Comparison of ENCODE assay signal across 10 mouse cellular contexts in the genomic region with DNA sequence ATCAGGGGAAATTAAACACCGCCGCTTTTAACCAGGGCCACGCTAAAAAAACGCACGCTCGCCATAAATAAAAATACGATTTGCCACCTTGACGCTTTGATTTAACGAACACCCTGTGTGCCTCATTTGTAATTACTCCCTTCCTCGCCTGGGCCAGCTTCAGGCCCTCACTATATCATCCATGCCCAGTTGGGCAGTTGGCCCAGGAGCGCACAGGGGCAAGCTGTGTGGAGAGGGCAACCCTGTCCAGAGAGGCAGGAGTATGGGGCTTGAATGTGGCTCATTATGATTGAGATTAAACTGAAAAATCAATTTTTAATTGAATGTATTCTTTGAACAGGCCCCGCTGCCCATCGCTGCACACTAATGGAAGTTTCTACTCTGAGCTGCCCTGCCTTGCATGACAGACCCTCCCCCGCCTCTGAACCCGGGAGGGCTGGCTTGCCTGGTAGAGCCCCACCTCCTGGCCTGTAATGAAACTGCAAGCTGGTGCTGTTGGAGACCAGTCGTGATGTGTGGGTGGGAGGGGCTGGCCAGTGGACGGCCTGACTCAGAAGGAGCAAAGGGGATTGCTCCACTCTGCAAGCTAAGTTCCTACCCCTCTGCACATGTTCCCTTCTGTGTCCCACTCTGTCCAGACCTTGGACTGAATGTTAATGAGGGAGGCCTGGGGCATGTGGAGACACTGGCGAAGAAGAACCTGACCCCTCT. TPM values are rescaled to one million over a fixed set of nuclear protein-coding genes. Genes with fewer than 3 reads are reported as not detected.
DNase-seq lines count a peak whose midpoint lies in the region; ATAC-seq and TF ChIP-seq lines count a peak whose summit lies in the region.
"Had no signal": no experiment of that assay in that cellular context is flagged by ENCODE, and none has a peak within 500 bp of the region (broad histone marks: within the 10 kb centered on the region; RNA-seq: fewer than 3 reads in every experiment).

No protein-coding gene starts in this region.

- H3K79me3 ChIP-seq in C2C12 (ENCODE audit: low read depth) = no peaks in the 10 kb centered on the region

- no peaks in the 10 kb centered on the region for H3K79me2 ChIP-seq in C2C12 (ENCODE audit: control insufficient read depth, insufficient read depth)

- TF ChIP-seq CTCF in kidney, adult 2 months (conservative IDR thresholded peaks at IDR 0.05; ENCODE audit: insufficient read depth, insufficient read length, low read depth, low read length) = no peak; the same call in 1 of the 2 replicates
- TF ChIP-seq CTCF in C2C12 (IDR thresholded peaks at IDR 0.05; ENCODE audit: control insufficient read depth, insufficient read depth, insufficient read length) = peak; percentile 42
- peak; percentile 62 for TF ChIP-seq CTCF in liver, postnatal 0 days (IDR thresholded peaks at IDR 0.05; ENCODE audit: low read depth)
- TF ChIP-seq CTCF in stomach, postnatal 0 days (IDR thresholded peaks at IDR 0.05; ENCODE audit: low read depth) = peak; percentile 72

- TF ChIP-seq EP300 in liver, postnatal 0 days (IDR thresholded peaks at IDR 0.05; ENCODE audit: low read depth) = no peak
- TF ChIP-seq EP300 in stomach, postnatal 0 days (optimal IDR thresholded peaks at IDR 0.05) = no peak

- WGBS in kidney, adult 2 months = 24% methylated on average over 18 of the region's 18 CpGs
- WGBS in liver, postnatal 0 days (ENCODE audit: insufficient replicate concordance) = 32% methylated on average over 18 of the region's 18 CpGs
- 36% methylated on average over 18 of the region's 18 CpGs for WGBS in stomach, postnatal 0 days

- H3ac ChIP-seq in C2C12 (ENCODE audit: control insufficient read depth, insufficient read length, low read depth) = no peak overlapping the region

- no peak overlapping the region for H3K4me2 ChIP-seq in liver, postnatal 0 days (ENCODE audit: low read depth, low read length)
- H3K4me2 ChIP-seq in stomach, postnatal 0 days (replicated peaks; ENCODE audit: low read depth) = no peak overlapping the region
- H3K4me2 ChIP-seq: embryonic facial prominence, embryonic 13.5 days; limb, embryonic 12.5 days had no signal

- TF ChIP-seq POLR2A in kidney, adult 2 months (IDR thresholded peaks at IDR 0.05; ENCODE audit: low read depth, low read length) = no peak

- H3K4me3 ChIP-seq in kidney, adult 2 months (ENCODE audit: insufficient read depth, low read depth, low read length) = no peak overlapping the region
- no peak overlapping the region for H3K4me3 ChIP-seq in C2C12 (ENCODE audit: insufficient read depth, poor library complexity, severe bottlenecking)
- no peak overlapping the region for H3K4me3 ChIP-seq in liver, postnatal 0 days (ENCODE audit: low read depth, low read length)
- no peak overlapping the region for H3K4me3 ChIP-seq in stomach, postnatal 0 days (ENCODE audit: low read depth, low read length)
- H3K4me3 ChIP-seq: embryonic facial prominence, embryonic 13.5 days; limb, embryonic 12.5 days had no signal

- peak; percentile 19 for DNase-seq in kidney, adult 2 months
- no peak for DNase-seq in kidney, adult 18-20 months
- peak; percentile 43 for DNase-seq in WW6 (ENCODE audit: low read depth, low spot score)
- peak; percentile 24 for DNase-seq in gastrocnemius, postnatal 25 days
- DNase-seq in liver, postnatal 0 days = peak; percentile 42
- peak; percentile 66 for DNase-seq in stomach, postnatal 0 days (ENCODE audit: low spot score)
- no peak for DNase-seq in layer of hippocampus, adult 9-11 months

- H3K27ac ChIP-seq in kidney, adult 2 months (ENCODE audit: insufficient read depth, low read depth, low read length) = no peak overlapping the region
- no peak overlapping the region for H3K27ac ChIP-seq in liver, postnatal 0 days (ENCODE audit: low read depth)
- no peak overlapping the region for H3K27ac ChIP-seq in stomach, postnatal 0 days (replicated peaks)
- H3K27ac ChIP-seq: embryonic facial prominence, embryonic 13.5 days; limb, embryonic 12.5 days had no signal

- ATAC-seq in liver, postnatal 0 days = no peak
- peak; percentile 58 for ATAC-seq in stomach, postnatal 0 days (ENCODE audit: low FRiP score, low TSS enrichment)

- no peak overlapping the region for H3K9ac ChIP-seq in liver, postnatal 0 days (replicated peaks)
- no peak overlapping the region for H3K9ac ChIP-seq in stomach, postnatal 0 days (ENCODE audit: low read length)
- H3K9ac ChIP-seq: embryonic facial prominence, embryonic 13.5 days; limb, embryonic 12.5 days had no signal

- no peaks in the 10 kb centered on the region for H3K36me3 ChIP-seq in kidney, adult 2 months (ENCODE audit: control insufficient read depth, insufficient read depth, low read length)
- H3K36me3 ChIP-seq in C2C12 (ENCODE audit: control insufficient read depth, insufficient read depth) = no peaks in the 10 kb centered on the region
- no peaks in the 10 kb centered on the region for H3K36me3 ChIP-seq in liver, postnatal 0 days (replicated peaks; ENCODE audit: insufficient read depth, low read length)
- H3K36me3 ChIP-seq in stomach, postnatal 0 days (ENCODE audit: control insufficient read depth, insufficient read depth, low read length) = no peaks in the 10 kb centered on the region
- H3K36me3 ChIP-seq: embryonic facial prominence, embryonic 13.5 days; limb, embryonic 12.5 days had no signal

- no peaks in the 10 kb centered on the region for H3K9me3 ChIP-seq in liver, postnatal 0 days (ENCODE audit: low read length)
- no peaks in the 10 kb centered on the region for H3K9me3 ChIP-seq in stomach, postnatal 0 days (ENCODE audit: control insufficient read depth, low read length)
- H3K9me3 ChIP-seq: embryonic facial prominence, embryonic 13.5 days; limb, embryonic 12.5 days had no signal

- no peaks in the 10 kb centered on the region for H3K27me3 ChIP-seq in kidney, adult 2 months (replicated peaks; ENCODE audit: control insufficient read depth, insufficient read depth, low read length)
- H3K27me3 ChIP-seq in C2C12 (ENCODE audit: control insufficient read depth, insufficient read depth, insufficient read length) = peaks cover 43% of the 10 kb centered on the region
- H3K27me3 ChIP-seq in liver, postnatal 0 days (ENCODE audit: insufficient read depth, low read length) = no peaks in the 10 kb centered on the region
- no peaks in the 10 kb centered on the region for H3K27me3 ChIP-seq in stomach, postnatal 0 days (ENCODE audit: control insufficient read depth, insufficient read depth, low read length)
- H3K27me3 ChIP-seq: embryonic facial prominence, embryonic 13.5 days had no signal

- no peaks in the 10 kb centered on the region for H3K4me1 ChIP-seq in kidney, adult 2 months (ENCODE audit: control insufficient read depth, insufficient read depth, low read length)
- H3K4me1 ChIP-seq in liver, postnatal 0 days (ENCODE audit: insufficient read depth) = no peaks in the 10 kb centered on the region
- no peaks in the 10 kb centered on the region for H3K4me1 ChIP-seq in stomach, postnatal 0 days (replicated peaks; ENCODE audit: control insufficient read depth, insufficient read depth)

TF ChIP-seq in C2C12, 6 proteins besides CTCF, POLR2A, EP300 and RAD21:
- no peak for TF ChIP-seq MYOG (IDR thresholded peaks at IDR 0.05; ENCODE audit: control insufficient read depth, extremely low read depth, insufficient read length)
- no peak for TF ChIP-seq MAX (IDR thresholded peaks at IDR 0.05)
- TF ChIP-seq CEBPB (IDR thresholded peaks at IDR 0.05; ENCODE audit: low read depth) = no peak
- TF ChIP-seq USF1 (IDR thresholded peaks at IDR 0.05; ENCODE audit: low read depth) = no peak
- TF ChIP-seq FOSL1 (IDR thresholded peaks at IDR 0.05; ENCODE audit: insufficient read depth, low read length, poor library complexity, severe bottlenecking) = no peak
- TF ChIP-seq MYOD1 (IDR thresholded peaks at IDR 0.05; ENCODE audit: control insufficient read depth, insufficient read length, low read depth) = no peak

RNA-seq across cellular contexts. Expression of gene Engase, which starts 57.9 kb away (rescaled TPM):
- polyA plus RNA-seq in kidney, adult 2 months (2012; rRNA removed) = 10.5 and 12.3 TPM in 2 replicates
- 2.1 TPM for polyA plus RNA-seq in C2C12 (2012; fragmentation: generic; extraction: Trizol)
- 1 to 10 TPM; 5.4 to 9.5 TPM for total RNA-seq in gastrocnemius, postnatal 25 days (2021)
- polyA plus RNA-seq in liver, postnatal 0 days (2015; fragmentation: Nextera tagmentation; extraction: Ambion mirVana) = 4.9 and 5.6 TPM in 2 replicates
- polyA plus RNA-seq in stomach, postnatal 0 days (2015; fragmentation: Nextera tagmentation; extraction: Ambion mirVana) = 12.6 and 13.7 TPM in 2 replicates

Comparison
In these comparisons a context has a peak if more than half of its experiments do, and no peak if none do; other contexts are left out.
1. DNase-seq: peak in kidney, adult 2 months (single experiment), WW6 (single experiment), gastrocnemius, postnatal 25 days (single experiment), liver, postnatal 0 days (single experiment) and stomach, postnatal 0 days (single experiment); none in kidney, adult 18-20 months (single experiment) and layer of hippocampus, adult 9-11 months (single experiment).